In genomic region chr2:11140385-11140784, GRCm38 (mm10) we compare ENCODE assay signal across 24 mouse cellular contexts.
"Had no signal": no experiment of that assay in that cellular context is flagged by ENCODE, and none has a peak within 500 bp of the region (broad histone marks: within the 10 kb centered on the region; RNA-seq: fewer than 3 reads in every experiment).

No protein-coding gene starts in this region.

- H3K27ac ChIP-seq: gastrocnemius, adult 2 months; heart, adult 2 months; heart, embryonic 13.5 days; heart, embryonic 15.5 days; hindbrain, embryonic 10.5 days; hindbrain, embryonic 12.5 days; hindbrain, embryonic 14.5 days; intestine, embryonic 15.5 days; limb, embryonic 13.5 days; limb, embryonic 15.5 days; liver, embryonic 12.5 days; liver, embryonic 14.5 days had no signal

- H3K4me1 ChIP-seq: heart, embryonic 13.5 days; heart, embryonic 15.5 days; hindbrain, embryonic 10.5 days; hindbrain, embryonic 12.5 days; intestine, embryonic 15.5 days; limb, embryonic 13.5 days; limb, embryonic 15.5 days; liver, embryonic 12.5 days had no signal

- H3K9ac ChIP-seq: heart, embryonic 13.5 days; heart, embryonic 15.5 days; hindbrain, embryonic 12.5 days; hindbrain, embryonic 14.5 days; intestine, embryonic 15.5 days; limb, embryonic 13.5 days; limb, embryonic 15.5 days; liver, embryonic 12.5 days; liver, embryonic 14.5 days had no signal

- H3K4me2 ChIP-seq: heart, embryonic 11.5 days; heart, embryonic 13.5 days; heart, embryonic 15.5 days; hindbrain, embryonic 12.5 days; hindbrain, embryonic 14.5 days; intestine, embryonic 15.5 days; limb, embryonic 13.5 days; limb, embryonic 15.5 days; liver, embryonic 12.5 days had no signal

- H3K9me3 ChIP-seq: heart, embryonic 13.5 days; heart, embryonic 15.5 days; hindbrain, embryonic 10.5 days; intestine, embryonic 15.5 days; limb, embryonic 15.5 days; liver, embryonic 12.5 days had no signal

- H3K36me3 ChIP-seq: heart, embryonic 13.5 days; heart, embryonic 15.5 days; hindbrain, embryonic 10.5 days; hindbrain, embryonic 12.5 days; intestine, embryonic 15.5 days; limb, embryonic 13.5 days; limb, embryonic 15.5 days; liver, embryonic 12.5 days had no signal

- H3K4me3 ChIP-seq: gastrocnemius, adult 2 months; heart, adult 2 months; heart, embryonic 13.5 days; heart, embryonic 15.5 days; hindbrain, embryonic 10.5 days; hindbrain, embryonic 12.5 days; intestine, embryonic 15.5 days; limb, embryonic 13.5 days; limb, embryonic 15.5 days; liver, embryonic 12.5 days had no signal

- ATAC-seq: inflammation-experienced regulatory T-cells, adult 6 months; intestine, embryonic 15.5 days; intestine, postnatal 0 days; liver, embryonic 12.5 days had no signal

- DNase-seq: gastrocnemius, adult 2 months; gastrocnemius, postnatal 10 days; gastrocnemius, postnatal 25 days; heart, adult 2 months; heart, postnatal 4 days; kidney, adult 18-20 months; kidney, adult 8-10 months; kidney, postnatal 10 days; kidney, postnatal 36 days; left cerebral cortex, postnatal 4 days; lung, adult 18-20 months had no signal

- H3K27me3 ChIP-seq: heart, embryonic 13.5 days; heart, embryonic 15.5 days; hindbrain, embryonic 12.5 days; intestine, embryonic 15.5 days; limb, embryonic 13.5 days; limb, embryonic 15.5 days; liver, embryonic 12.5 days had no signal
